Mouse (Mus musculus) CH12F3 (cell line): ENCODE data around the gene Olfr704.
"Not testable (repeated sequence)": the region's sequence is repeated elsewhere in the genome, so short reads cannot be mapped to it uniquely, and the experiment has no call there.

ENCODE experiments used
- in situ Hi-C: fragments of 300-500 bp; cut with MboI; formaldehyde crosslinking; loops from 2 replicates; pipeline ENCODE4 v1.14.3; 2020; ENCODE audit warnings: low sequenced_read_pairs

Gene Olfr704

DNA sequence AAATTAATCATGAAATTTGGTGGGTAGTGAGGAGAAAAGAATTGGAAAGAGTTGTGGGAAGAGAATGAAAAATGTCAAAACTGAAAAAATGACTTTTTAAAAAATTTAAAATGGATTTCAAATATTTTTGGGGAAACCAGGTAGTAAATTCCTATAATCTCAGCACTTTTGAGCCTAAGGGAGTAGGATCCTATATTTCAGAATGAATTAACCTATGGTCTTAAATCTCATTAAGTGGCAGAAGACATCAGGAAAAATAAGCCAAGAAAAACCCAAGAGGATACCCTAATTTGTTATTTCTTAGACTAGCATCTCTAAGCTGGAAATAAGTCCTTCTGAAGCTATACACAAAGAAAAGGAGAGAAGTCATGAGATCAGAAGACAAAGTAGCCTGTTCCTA is at the start of gene Olfr704:
Olfr704 (plus strand) TSS at position 301 of the 400 bp plus-strand sequence.
- in situ Hi-C loops: no loop called here

DNA sequence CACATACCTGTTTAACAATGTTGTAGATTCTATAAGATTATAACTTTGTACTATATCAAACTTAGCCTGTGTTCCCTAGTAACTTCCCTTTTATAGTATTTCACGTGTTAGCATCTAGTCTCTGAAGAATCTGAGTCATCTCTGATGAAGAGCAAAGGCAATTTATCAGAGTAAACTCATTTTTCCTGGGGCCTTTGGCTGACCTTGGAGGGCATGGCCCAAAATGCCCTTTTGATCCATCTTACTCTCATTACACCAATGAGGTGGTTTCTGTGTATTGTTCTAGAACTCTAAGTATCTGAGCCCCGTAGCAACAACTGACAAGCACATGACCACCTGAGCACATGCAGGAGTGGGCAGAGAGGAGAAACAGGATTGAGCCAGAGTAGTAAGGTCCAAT is 49.2 kb upstream of the Olfr704 start, which contains the start of gene Olfr701:
Olfr701 (plus strand) TSS at position 301 of the 400 bp plus-strand sequence.
- in situ Hi-C loops: no loop called here

DNA sequence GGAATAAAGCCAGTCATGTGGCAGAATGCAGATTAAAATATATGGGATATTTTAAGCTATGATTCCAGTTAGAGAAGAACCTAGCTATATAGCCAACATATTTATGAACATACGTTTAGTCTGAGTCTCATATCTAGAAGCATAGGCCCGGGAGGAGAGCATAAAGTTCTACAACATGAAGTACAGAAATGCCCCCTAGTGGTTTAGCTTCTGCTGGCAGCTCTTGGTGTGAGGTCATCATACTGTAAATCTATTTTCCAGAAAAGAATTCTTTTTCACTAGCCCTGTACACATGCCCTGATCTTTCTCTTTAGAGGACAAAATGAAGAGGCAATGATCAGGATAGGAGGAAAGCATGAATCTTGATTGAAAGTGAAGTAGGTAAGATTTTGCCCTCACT is 47.2 kb upstream of the Olfr704 start:
- in situ Hi-C loops: no loop called here

DNA sequence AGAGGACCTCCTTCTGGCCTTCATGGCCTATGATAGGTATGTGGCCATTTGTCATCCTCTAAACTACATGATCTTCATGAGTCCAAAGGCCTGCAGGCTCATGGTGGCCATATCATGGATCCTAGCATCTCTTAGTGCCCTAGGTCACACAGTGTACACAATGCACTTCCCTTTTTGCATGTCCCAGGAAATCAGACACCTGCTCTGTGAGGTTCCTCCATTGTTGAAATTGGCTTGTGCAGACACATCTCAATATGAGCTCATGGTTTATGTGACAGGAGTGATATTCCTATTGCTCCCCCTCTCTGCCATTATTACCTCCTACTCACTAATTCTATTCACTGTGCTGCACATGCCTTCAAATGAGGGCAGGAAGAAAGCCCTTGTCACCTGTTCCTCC is 44.6 kb upstream of the Olfr704 start:
- in situ Hi-C loops: no loop called here

DNA sequence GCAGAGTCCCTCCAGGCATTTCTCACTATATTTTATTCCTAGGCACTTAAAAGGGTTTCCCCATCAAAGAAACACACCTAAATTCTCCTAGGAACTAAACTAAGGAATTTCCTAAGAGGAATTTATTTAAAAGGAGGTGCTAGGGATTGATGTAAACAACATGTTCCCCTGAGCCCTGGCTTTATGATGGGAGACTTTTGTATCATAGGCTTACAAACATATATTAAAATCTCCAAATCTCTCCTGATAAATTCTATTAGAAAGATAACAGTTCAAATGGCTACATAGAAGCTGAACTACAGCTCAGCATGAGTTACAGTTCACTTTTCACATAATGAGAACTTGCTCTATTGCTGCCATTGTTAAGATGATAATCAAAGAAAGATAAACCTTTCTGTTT is 29.2 kb upstream of the Olfr704 start, which contains the start of gene Olfr702:
Olfr702 (minus strand) TSS at position 101 of the 400 bp plus-strand sequence.
- in situ Hi-C loops: no loop called here

DNA sequence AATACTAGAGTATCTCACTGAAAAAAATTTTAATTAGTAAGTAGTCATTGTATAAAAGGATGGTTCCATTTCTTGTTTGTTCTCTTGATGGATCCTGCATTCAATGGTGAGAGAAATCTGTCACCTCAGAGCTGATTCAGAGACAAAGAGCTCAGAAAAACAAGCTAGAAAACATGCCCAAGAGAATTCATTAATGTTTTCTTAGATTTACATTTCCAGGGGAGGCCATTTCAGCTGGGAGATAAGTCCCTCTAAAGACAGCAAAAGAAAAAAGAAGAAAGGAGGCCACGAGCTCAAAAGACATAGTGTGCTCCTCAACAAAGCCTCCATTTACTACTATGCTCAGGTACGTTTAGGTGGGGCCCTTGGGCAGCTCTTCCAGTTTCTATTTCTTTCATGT is 19.9 kb upstream of the Olfr704 start, which contains the start of gene Olfr703:
Olfr703 (plus strand) TSS at position 301 of the 400 bp plus-strand sequence.
- in situ Hi-C loops: no loop called here

- in situ Hi-C loops: no loop called here
Observed at GRCm38 (mm10) chr7:106876791-106877190, 13.8 kb downstream of the Olfr704 start, which contains the start of gene Olfr705. Gene Olfr705 (minus strand): TSS chr7:106876891.

DNA sequence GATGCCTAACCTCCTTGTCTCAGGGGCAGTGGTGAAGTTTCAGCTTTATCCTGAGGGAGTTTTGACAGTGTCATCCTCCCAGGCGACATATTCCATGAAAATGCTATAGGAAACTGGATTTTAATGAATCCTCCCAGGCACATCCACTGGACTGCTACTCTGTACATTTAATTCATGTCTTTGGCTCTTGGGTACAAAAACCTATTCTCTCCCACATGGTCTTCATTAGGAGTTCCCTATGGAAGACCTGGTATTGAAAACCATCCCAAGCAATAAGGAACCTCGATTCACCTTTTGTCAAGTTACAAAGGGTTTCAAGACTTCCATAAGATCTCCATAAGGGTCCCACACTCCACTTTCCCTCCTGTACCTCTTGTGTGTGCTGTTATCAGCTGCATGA is 25.1 kb downstream of the Olfr704 start, which contains the start of gene Olfr706:
Olfr706 (minus strand) TSS at position 101 of the 400 bp plus-strand sequence.
- in situ Hi-C loops: no loop called here

DNA sequence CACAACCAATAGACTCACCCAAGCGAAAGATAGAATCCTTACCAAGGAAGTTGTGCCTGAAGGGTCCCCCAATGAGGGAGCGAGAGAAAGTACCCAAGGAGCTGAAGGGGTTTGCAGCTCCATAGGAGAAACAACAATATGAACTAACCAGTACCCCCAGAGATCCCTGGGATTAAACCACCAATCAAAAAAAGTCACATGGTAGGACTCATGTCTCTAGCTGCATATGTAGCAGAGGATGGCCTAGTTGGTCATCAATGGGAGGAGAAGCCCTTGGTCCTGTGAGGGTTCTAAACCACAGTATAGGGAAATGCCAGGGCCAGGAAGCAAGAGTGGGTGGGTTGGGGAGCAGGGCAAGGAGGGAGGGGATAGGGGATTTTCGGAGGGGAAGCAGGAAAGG is 38.2 kb downstream of the Olfr704 start, which contains the start of gene Olfr707:
Olfr707 (minus strand) TSS at position 101 of the 400 bp plus-strand sequence.
- in situ Hi-C loops: not testable (repeated sequence)

DNA sequence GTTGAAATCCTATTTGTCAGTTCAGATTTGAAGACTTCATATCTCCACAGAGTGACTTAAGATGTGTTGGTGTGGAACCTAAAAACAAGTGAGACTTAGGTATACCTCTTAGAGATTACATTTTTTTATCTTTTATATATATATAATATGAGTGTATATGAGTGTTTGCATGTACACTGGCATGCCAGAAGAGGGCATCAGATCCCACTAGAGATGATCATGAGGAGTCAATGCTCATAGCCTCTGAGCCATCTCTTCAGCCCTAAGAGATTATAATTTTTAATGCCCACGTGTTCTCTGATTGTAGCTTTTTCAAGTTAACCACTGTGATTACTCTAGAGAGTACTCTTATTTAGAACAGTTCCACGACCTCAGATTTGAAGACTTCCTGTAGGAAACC is 44.7 kb downstream of the Olfr704 start, which contains the start of gene Olfr1532-ps1:
Olfr1532-ps1 (plus strand) TSS at position 326 of the 400 bp plus-strand sequence.
- in situ Hi-C loops: no loop called here
